Mouse (Mus musculus) layer of hippocampus, postnatal 14 days (tissue): ENCODE results near the gene Fbxl20. TPM values are rescaled to one million over a fixed set of nuclear protein-coding genes. Genes with fewer than 3 reads are reported as not detected.
A peak's percentile ranks its signal among the peaks of the same experiment; 100 is the strongest.
"Not testable (repeated sequence)": the region's sequence is repeated elsewhere in the genome, so short reads cannot be mapped to it uniquely, and the experiment has no call there.

Source experiments
- DNase-seq, 2 experiments: peaks; one replicate each; pipeline ENCODE4 v3.0.0; 2021 to 2022; ENCODE audit warnings: low spot score in 2 of 2, mixed read lengths in 1 of 2
- long read RNA-seq, 2 experiments: library from polyadenylated mRNA; stranded (forward); transcript quantifications; one replicate each; pipeline ENCODE4 v2.0.0; 2021
- total RNA-seq, 2 experiments: library from RNA; stranded (reverse); gene quantifications; 2 replicates each; pipeline ENCODE4 v1.2.3; 2021

The Fbxl20 gene
- 10 to 100 TPM; 29.9 to 38.4 TPM for total RNA-seq
- long read RNA-seq, experiment 1, full-length matches to known transcripts = 8 of 23 reads
- long read RNA-seq, experiment 1, partial matches to known transcripts = 3 of 23 reads
- long read RNA-seq, experiment 1, other reads (novel, unspliced or antisense) = 12 of 23 reads
- long read RNA-seq, experiment 2, full-length matches to known transcripts = 7 of 22 reads
- long read RNA-seq, experiment 2, partial matches to known transcripts = 2 of 22 reads
- long read RNA-seq, experiment 2, other reads (novel, unspliced or antisense) = 13 of 22 reads

DNA sequence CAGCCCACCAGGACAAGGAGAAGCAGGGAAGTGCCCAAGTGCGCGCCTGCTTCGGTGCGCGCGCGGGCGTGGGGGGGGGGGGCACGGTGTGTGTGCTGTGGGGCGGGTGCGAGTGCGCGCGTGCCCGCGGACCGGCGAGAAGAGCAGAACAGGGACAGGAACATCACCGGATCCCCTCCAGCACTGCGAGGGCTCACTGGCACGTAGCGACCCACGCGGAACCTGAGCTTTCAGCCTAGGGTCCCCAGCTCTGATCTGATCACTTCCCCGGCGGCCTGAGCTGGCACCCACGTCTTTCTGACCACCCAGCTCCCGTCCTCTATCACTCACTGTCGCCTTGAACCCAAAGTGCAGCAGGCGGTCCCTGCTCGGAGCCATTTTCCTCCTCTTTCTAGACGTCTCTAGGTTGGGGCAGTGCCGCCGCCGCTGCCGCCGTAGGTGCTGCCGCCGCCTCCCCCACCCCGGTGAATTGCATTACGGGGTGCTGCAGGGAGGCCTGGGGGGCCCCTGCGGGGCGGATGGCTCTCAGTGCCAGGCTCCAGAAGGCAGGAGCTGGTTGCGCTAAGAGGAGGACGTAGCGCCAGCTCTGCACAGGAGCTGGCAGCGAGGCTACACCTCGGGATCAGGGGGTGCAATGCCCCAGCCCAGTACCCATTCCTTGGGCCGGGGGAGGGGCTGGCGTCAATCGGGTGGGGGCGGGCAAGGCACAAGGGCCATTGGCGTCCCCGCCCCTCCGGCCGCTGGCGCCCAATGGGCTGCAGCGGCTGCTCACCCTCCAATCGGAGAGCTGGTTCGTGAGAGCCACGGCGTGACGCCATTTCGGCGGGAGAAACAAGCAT is at the start of gene Fbxl20:
TSS of gene Fbxl20 (minus strand) at position 618 of the 839 bp plus-strand sequence.
- peak; percentile 83 to 93 for DNase-seq

DNA sequence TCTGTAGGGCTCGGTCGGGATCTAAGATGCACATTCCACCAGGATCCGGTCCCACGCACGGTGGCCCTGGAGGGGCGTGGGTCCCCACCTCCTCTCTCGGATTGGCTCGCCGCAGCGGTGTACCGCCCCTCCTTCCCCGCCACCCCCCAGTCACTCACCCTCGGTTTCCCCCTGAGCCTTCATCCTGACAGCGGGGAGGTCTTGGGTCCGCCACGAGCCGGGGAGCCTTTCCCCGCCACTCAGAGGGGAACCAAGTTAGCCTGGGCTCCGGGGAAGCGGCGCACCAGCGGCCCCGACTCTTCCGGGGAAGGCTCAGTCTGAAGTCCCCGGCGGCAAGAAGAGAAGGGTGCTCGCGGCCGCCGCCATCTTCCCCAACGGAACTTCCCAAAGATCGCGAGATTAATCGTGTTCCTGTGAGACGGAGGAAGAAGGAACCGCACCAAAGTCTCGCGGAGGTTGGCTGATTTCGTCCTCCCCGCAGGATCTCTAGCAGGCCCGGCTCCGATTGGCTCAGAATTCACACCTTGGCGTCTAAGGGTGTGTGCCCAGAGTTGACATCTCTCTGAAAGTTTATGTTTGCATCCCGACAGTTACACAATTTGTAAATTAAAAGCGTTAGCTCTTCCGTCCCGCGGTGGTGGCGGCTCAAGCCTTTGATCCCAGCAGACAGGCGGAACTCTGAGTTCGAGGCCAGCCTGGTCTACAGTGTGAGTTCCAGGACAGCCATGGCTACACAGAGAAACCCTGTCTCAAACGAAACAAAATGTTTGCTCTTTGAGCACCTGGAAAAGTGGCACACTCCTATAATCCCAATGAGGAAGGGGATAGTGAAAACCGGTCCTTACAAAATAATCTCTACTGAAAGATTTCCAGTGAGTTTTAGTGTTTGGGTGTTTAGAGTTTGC is 43.0 kb upstream of the Fbxl20 start, which contains the start of gene Med1:
TSS of gene Med1 (minus strand) at position 393 of the 905 bp plus-strand sequence.
- DNase-seq = peak; percentile 93

DNA sequence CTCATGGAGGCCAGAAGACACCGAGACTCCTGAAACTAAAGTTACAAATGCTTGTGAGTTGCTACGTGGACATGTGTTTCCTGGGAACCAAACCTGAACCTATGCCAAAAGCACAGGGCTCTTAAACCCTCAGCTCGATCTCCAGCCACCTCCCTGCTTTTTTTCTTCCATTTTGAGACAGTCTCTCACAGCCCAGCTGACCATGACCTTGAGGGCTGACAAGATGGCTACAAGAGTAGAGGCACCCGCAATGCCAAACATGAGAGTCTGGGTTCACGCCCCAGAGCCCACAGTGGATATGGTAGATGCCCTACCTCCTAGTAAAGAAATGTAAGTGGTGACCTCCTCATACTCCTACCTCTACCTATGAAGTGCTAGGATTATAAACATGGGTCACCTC is 40.6 kb upstream of the Fbxl20 start:
- no peak for DNase-seq

DNA sequence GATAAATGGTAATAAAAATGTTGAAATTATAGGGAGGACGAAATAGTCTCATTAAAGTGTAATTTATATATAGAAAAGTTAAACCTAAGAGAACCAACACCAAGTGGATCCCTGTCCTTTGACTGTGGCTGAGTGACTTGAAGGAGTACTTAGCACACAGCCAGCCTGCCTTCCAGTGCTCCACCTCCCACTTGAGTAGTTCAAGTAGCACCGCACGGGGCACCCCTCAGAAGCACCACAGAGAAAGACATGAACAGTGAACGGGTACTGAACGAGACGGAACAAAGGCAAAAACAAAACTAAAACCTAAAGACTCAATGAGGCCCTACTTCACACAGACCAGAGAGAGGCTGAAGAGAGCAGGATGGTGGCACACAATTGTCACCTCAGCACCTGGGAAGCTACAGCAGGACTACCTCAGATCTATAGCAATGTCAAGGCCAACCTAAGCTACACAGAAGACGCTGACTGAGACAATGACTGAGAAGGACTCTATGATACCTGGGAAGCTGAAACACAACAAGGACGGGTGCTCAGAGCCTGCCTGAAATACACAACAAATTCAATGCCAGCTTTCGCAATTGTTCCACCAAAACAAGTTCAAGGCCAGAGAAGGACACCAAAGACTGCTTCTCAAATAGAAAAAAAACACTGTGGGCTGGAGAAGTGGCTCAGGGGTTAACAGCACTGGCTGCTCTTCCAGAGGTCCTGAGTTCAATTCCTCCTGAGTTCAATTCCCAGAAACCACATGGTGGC is 37.6 kb upstream of the Fbxl20 start:
- no peak for DNase-seq

DNA sequence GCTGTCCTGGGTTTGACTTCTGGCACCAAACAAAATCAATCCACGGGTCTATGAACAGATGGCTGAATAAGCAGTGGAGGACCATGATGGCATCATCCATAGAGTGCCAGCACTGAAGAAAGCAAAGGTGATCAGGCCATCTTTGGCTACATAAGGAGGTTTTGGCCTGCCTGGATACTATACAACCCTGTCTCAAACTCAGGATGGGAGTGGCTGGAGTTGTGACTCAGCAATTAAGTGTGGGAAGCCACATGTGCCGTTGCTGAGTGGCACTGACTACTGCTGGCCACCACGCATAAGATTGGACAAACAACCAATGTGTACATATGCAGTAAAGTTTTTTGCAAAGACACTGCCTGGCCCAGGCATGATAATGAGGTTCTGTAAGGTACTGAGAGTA is 31.9 kb upstream of the Fbxl20 start:
- DNase-seq = not testable (repeated sequence)

DNA sequence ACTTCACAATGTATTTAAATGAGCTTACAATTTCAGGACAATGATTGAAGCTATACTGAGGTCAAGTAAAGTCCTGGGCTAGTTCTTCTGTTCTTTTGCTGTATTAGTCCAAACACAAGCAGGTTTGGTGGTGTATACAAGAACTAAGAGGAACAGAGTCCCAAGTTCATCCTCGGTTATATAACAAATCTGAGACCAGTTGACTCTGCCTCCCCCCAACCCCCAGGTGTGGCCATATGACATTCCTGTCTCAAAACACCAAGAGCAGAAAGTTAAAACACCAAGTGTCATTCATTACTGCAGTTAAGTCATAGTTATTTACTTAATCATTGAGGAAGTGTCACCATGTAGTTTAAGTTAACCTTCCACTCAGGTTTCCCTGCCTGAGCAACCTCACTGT is 18.2 kb upstream of the Fbxl20 start:
- no peak for DNase-seq

DNA sequence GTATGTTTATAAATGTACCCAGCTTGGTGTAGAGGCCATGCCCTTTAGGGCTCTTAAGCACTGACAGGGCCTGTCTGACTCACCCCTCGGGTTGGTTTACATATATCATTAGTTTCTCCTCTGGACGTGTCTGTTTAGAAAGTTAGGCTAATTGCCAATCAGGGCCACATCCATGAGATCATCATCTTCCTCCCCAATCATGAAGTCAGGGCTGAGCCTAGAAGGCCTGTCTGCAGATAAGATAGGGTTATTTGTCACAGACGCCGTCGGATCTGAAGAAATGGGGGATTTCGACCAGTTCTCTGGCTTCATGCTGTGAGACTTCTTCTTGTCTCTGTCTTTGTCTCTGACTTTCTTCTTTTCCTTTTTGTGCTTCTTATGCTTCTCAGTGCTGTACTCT is 4.9 kb upstream of the Fbxl20 start:
- no peak for DNase-seq

DNA sequence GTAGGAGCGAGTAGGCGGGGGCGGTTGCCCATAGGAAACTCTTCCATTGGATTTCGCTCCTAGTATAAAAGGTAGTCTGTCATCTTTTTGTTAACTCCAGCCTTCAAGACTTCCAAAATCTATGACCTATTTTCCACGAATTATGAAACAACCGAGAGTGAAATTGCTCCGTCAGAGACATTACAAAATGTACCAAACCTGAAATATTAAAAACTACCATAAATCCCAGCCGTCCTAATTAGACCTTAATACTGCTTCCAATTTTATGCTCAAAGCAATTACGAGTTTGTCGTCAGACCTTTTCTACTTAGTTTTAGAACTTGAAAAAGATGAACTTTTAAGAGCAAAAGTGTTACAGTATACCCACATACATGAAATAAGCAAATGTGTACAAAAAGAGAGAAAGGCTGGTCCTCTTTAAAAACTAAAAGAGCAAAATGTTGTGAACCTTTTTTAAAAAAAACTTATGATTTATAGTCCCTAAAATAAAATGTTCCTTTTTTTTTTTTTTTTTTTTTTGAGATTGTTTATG is 488 bp upstream of the Fbxl20 start:
- no peak for DNase-seq

DNA sequence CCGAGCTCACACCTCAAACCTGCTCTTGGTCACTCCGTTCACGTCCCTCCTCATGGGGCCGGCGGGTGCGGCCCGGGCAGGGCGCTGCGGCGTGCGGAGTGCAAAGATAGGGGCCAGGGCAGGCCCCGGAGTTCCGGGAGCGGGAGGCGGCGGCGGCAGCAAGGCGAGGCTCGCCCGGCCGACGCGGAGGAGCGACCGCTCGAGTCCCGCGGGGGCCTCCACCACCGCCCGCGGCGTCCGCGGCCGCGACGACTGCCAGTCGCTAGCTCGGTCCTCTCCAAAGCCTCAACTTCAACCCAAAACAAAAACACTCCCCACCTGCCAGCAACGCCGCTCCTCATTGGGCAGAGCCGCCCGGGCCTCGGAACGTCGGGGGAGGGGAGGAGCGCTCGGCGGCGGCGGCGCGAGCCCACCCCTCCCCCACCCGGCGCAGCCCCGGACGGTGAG is 876 bp downstream of the Fbxl20 start:
- DNase-seq = peak; percentile 93 to 95

DNA sequence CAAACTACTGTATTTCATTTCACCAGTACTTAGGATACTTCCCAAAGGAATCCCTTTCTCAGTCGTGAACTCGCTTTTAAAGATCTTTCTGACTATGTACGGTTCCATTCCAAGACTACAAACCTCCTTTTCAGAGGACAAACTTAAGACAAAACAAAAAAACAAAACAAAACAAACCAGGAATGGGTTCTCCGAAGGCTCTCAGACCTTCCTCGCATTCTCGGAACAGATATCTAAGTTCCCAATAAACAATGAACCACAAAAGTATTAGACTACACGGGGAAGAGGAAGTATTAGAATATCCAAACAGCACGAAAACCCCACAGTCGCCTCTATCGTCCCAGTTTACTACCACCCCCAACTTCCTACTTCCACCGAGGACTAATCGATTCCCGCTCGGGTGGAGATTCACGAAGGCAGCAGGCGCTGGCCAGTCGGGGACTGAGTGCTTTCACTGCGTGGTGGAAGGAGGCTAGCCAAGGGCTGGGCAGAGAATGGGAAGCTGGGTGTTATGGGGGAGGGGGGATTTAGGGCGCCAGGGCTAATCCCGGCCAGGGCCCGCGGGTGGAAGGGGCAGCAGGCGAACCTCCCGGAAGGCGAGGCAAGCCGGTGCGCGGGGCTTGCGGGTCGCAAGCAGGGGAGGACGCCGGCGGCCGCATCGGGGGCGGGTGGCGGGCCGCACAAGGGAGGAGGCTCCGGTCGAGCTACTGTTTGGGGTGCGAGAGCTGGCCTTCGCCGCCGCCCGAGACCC is 1.5 kb downstream of the Fbxl20 start:
- DNase-seq = peak in 1 of 2 experiments; percentile 33

DNA sequence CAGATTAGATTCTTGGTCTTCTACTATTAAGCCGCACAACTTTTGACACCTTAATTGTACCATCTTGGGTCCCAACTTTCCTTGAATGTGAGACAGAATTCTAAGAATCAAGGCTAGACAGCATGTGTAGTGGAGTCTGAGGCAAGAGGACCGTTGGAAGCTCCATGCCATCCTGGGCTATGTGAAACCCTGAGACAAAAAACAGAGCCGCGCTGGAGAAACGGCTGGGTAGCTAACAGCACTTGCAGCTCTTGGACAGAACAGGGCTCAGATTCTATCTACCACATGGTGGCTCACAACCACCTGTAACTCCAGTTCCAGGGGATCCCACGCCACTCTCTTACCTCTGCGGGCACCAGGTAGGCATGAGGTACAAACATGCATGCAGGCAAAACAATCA is 4.3 kb downstream of the Fbxl20 start:
- no peak for DNase-seq

DNA sequence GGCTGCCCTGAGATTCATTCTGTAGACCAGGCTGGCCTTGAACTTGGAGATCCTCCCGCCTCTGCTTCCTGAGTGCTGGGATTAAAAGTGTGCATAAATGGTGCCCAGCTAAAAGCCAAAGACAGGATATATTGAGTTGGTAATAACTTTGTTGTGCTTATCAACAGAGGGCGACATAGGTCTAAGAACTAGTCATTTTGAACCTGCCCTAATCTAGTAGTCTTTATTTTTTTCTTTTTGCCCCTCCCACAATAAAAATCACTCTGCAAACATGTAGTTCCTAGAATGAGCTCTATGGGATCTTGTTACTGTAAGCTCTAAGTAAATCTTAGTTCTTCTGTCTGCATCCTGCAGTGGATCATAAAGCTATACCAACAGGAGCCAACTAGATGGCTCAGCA is 7.7 kb downstream of the Fbxl20 start:
- no peak for DNase-seq

DNA sequence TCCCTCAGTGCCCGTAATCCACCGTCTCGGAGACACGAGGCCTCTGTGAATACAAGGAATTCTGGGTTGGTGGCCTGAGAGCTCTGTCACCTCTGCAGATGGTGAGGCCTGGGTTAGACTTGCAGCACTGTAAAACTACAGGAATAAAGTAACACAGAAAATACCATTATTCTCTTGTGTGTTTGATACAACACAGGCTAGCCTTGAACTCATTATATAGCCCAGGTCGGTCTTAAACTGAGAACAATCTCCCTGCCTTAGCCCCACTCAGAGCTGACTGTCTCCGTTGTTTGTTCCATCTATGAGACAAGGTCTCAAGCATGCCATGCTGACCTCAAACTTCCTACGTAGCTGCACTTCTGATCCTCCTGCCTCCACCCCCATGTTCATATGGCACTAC is 11.3 kb downstream of the Fbxl20 start:
- no peak for DNase-seq

DNA sequence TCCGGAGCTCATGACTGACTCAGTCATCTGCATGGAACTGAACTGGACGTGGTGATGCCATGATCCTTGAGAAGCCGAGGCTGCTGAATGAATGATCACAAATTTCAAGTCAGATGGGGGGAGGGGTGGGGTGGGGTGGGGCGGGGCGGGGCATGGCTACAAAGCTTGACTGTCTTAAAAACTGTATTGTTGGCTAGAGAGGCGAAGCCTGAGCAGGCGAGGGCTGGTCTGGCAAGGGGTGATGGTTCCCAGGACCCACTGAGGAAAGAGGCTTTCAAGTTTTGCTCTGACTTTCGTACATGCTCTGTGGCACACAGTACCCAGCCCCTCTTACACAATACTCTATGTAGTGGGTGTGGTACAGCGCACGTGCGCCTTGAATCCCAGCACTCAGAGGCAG is 12.4 kb downstream of the Fbxl20 start:
- DNase-seq = no peak

DNA sequence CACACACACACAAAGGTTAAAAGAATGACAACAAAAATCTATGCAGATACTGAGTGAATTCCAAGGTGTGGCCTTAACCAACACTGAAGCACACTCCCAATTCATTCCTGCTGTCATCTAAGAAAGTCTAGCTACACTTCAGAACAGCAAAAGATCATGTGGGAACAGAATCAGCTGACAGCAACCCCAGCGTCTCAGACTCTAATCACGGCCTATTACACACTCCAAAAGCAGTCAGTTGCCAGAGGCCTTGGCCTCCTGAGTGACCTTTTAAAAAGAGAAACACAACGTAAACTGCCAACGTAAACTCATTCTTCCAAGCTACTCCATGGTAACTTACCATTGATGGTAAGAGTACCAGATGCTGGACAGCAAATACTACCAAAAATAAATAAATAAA is 15.3 kb downstream of the Fbxl20 start:
- no peak for DNase-seq

DNA sequence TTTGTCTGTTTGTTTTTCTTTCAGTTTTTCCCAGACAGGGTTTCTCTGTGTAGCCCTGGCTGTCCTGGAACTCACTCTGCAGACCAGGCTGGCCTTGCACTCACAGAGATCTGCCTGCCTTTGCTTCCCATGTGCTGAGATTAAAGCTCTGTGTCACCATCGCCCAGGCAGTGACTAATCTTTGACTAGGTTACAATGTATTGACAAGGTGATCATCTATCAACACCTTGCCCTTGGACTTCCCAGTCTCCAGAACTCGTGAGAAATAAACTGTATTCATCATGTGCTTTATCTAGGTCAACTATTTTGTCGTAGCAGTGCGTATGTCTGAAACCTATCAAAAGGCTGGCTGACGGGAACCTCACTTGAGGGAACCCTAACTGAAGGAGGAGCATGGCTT is 26.8 kb downstream of the Fbxl20 start:
- DNase-seq = no peak

DNA sequence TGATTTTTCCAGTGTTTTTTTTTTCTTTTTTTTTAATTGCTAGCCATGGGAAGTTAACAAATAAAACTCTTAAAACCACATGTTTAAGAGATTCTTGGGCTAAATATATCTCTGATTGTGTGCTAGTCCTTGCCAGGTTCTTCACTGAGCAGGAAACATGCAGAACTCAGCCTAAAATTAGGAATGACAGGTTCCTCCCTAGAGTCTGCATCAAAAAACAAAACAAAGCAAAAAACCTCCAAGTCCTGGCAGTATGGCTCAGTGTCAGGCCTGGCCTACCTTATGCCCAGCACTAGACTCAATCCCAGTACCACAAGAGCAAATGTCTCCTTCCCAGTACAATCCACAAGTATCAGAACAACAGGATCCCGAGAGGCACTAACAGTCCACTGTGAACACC is 35.8 kb downstream of the Fbxl20 start:
- no peak for DNase-seq

DNA sequence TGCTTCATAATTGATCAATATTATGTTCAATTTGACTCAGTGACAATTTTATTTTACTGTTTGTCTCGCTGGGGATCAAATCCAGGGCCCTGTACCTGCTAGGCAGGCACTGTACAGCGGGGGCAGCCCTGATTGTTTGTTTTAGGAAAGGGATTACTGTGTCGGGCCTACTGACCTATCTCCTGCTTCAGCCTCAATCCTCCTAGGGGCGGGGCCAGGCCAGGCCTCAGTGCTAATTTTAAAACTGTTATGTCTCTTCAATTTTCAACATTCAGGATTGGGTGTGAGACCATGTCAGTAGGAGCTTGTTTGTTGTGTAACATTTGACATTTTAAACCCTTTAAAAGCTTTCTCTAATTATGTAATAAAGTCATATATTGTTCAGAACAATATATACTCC is 36.7 kb downstream of the Fbxl20 start:
- DNase-seq = no peak

DNA sequence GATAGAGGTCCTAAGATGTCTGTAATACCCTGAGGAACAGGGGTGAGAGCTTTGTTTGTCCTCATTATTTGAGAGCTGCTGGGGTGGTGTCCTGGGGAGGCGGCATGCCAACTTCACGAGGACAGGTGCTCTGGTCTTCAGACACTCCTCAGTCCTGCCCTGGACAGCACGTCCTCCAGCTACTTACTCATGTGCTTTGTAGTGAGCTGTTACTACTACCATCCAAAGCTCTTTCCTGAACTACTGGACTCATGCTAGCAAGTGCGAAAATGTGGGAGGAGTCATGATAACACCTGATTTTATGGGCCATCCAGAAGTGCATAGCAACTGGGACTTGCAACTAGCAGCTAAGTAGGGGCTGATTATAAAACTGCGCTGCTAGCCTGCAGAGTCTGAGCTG is 40.5 kb downstream of the Fbxl20 start:
- no peak for DNase-seq

DNA sequence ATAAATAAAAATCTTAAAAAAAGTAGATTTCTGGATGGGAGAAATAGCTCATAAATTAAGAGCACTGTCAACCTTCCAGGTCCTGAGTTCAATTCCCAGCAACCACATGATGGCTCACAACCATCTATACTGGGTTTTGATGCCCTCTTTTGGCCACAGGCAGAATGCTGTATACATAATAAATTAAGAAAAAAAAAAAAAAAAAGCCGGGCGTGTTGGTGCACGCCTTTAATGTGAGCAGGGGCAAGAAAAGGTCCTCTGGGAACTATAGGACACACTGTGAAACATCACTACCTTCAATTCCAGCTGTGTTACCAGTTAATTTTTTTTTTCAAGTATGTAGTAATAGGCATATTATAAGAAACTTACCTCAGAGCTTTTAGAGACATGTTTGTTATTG is 48.9 kb downstream of the Fbxl20 start:
- no peak for DNase-seq
